Mouse (Mus musculus) layer of hippocampus, postnatal 25 days (tissue): ENCODE measurements around the gene Cux2. TPM values are rescaled to one million over a fixed set of nuclear protein-coding genes. Genes with fewer than 3 reads are reported as not detected.
A peak's percentile ranks its signal among the peaks of the same experiment; 100 is the strongest.

Source experiments
- DNase-seq, 2 experiments: peaks; one replicate each; pipeline ENCODE4 v3.0.0; 2022; ENCODE audit warnings: mixed read lengths in 2 of 2, low spot score in 1 of 2; ENCODE audit errors: extremely low spot score in 1 of 2
- total RNA-seq, 2 experiments: library from RNA; stranded (reverse); gene quantifications; 2 replicates each; pipeline ENCODE4 v1.2.3; 2021

Gene Cux2
- total RNA-seq, 2 experiments from 2014 or later = 32.9 to 36.7 TPM

DNA sequence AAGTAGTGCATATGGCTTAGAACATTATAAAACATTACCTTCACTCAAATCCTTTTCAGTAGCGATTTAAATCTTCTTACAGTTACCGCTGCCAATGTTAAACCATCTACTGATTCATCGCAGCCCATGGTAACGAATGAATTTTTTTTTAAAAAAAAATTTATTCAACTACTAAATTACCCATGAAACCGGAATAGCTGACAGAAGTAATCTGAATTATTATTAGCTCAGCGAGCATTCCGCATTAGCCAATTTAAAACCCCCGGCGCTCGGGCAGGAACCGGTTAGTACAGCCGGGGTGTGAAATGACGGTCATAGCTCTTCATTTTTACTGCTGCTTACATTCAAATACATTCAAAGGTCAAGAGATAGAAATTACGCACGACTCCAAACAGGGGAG is 80.9 kb downstream of the Cux2 start:
- DNase-seq = no peak

DNA sequence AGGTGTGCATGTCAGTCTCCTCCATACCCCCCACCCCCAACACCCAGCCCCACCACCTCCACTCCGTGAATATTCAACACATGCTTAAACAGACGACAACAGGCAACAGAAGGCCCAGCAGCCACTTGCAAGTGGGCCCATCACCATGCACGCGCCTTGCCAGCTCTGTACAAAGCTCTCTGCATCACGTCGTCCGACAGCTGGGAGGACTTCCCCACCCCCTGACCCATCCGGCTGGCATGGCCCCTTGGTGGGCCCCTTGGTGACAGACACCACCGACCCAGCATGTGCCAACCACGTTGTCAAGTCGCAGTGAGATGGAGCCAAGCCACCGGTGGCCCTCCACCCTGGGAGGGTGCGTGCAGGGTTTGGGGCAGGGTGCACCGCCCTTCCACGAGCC is 81.5 kb downstream of the Cux2 start:
- DNase-seq = no peak

DNA sequence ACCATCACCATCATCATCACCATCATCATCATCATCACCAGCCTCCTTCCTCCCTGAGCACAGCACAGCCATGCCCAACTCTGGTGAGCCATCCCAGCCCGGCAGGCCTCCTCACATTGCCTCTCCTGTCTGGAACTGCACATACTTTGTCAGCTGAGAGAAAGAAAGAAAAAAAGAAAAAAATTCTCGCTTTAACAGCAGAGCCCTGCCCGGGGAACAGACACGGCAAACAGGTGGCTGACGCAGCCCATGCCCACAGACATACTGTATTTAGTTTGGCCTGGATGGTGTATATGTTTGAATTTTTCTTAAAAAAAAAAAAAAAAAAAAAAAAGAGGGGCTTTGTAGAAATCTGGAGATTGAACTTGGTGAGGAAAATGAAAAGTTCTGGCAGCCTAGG is 82.4 kb downstream of the Cux2 start:
- DNase-seq = no peak

DNA sequence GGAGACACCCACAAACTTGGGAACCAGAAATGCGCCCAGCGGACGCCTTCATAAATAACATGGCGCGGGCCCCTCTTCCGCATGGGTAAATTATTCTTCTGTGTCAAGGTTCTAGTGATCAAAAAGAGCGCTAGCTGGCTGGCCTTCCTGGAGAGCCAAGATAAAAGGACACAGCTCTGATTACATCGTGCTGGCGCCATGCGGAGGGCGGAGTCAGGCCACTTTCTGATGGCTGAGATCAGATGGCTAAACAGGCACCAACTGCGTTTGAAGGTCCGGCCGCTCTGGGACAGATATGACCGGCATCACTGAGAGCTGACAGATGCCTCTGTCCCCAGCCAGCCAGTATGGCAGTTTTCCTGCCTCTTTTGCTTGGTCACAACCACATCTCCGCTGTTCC is 83.0 kb downstream of the Cux2 start:
- DNase-seq = no peak

DNA sequence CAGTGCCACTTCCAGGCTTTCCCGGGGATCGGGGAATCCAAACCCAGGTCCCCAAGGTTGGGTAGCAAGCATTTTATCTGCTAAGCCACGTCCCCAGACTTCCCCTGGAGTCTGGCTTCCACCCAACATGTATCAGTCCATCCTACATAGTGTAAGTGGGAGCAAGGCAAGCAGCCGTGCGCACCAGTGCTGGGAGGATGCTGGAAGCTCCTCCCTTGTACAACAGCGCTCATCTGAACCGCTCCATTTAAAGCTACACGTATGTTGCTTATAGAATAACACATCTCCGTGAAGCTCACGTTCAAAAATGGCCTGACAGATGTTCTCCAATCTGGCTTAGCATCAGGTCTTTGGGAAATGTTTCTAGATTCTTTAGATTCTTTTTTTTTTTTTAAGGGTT is 86.9 kb downstream of the Cux2 start:
- no peak for DNase-seq

DNA sequence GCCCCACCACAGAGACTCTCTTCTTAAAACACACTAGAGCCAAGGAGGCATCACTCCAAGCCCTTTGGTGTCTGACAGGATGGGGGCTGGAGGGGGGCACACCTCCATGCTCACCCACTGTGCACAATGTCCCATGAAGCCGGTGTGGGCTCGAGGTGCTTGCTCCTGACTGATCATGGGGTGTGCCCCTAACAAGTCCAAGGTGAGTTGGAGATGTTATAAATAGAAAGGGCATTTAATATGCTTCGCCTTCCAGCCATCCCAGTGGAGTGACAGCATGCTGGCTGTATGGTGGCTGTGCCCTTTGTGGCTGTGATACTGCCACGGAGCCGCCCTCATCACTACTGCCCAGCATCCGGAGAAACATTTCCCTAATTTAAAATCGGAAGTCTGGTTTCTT is 87.5 kb downstream of the Cux2 start:
- DNase-seq = no peak

DNA sequence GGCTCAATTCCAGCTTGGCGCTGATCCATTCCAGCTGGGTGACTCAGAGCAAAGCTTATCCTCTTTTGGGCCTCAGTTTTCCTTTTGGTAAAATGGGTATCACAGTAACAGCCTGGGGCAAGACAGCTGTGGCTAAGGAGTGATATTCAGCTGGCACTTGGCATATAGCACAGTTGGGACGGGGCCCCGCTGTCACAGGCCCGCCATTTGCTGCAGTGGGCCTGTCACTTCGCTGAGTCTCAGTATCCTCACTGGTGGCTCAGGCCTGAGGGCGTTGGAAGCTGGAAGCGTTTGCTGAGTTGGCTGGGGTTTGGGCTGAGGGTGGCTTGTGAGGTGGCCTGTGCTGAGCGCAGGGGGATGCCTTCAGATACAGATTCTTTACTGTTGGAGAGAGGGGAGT is 88.6 kb downstream of the Cux2 start:
- DNase-seq = no peak

DNA sequence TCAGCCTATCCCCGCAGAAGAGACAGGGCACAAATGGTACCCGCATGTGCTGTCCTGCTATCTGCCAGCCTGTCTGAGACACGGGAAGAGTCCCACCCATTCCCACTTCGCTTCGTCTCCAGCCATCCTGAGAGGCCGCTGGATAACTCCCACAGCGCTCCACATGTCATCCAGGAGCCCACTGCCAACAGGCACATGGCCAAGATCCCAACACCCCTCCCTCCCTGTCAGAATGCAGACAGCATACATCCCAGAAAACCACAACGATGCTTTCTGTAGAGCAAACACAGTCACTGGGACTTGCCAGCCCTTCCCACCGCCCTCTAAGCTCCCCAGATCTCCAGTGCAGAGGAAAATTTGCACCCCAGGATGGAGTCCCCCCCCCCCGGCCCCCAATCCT is 90.2 kb downstream of the Cux2 start:
- DNase-seq = no peak

DNA sequence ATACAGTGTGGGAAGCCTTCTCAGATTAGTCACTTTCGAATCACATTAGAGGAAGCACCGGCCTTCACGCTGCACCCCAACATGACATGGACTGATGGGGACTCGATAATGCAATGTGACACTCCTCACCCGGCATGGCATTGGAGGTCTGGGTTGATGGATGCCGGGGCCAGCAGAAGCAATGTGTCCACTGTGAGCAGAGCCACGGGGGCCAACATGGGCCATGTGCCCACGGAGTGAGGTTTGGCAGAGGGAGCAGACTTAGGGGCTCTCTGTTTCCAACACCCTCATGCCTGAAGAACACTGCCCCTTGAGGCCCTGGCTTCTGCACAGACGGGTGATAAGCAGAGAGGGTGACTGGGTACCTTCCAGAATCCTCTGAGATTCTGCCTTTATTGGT is 91.4 kb downstream of the Cux2 start:
- no peak for DNase-seq

DNA sequence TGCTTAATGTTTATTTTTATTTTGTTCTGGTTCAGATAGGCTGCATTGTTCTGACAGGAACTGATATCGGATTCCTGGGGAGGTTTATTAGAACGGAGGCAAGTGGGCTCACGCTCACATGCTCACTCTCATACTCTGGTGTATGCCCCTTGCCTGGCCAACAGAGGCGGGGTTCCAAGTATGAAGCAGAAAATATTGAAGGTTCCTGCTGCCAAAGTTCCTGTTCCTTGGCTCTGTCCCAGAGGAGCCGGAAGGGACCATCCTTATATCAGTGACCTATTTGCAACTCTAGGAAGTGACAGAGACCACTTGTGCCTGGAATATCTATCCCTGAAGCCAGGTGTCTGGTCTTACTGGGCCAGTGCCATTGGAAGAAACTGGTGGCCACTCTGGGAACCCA is 94.1 kb downstream of the Cux2 start:
- DNase-seq = no peak

DNA sequence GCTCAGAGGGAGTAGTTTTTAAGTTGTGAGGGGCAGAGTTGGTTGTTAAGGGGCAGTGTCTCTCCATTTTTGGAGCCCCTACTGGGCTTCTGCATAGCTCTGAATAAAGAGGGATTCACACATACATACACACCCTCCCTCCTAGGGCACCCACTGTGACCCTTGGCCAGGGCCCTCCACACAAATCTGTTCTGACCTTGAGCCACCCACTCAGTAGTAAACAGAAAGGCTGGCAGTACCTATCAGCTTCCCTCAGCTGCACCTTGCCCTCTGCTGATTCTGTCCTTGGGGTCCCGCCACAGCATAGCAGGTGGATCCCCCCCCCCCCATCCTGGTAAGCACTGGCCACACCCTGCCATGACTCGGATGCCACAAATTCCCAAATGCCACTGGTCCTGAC is 99.7 kb downstream of the Cux2 start:
- no peak for DNase-seq

DNA sequence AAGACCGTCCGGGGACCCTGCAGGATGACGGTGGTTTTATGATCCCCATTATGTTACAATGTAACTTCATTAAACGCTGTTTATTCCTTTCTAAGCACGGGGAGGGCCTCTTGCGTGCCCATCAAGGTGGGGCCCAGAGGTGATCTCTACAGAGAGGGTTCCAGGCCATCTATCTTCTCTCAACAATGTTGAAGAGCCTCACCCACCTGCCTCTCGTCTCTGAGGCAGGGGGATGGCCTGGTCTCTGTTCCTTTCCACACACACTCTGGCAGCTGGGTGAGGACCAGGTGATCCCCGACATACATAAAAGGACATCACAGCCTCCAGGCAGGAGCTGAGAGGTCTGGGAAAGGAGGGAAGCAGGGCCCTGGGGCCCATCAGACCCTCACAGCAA is 100.9 kb downstream of the Cux2 start:
- DNase-seq = no peak

DNA sequence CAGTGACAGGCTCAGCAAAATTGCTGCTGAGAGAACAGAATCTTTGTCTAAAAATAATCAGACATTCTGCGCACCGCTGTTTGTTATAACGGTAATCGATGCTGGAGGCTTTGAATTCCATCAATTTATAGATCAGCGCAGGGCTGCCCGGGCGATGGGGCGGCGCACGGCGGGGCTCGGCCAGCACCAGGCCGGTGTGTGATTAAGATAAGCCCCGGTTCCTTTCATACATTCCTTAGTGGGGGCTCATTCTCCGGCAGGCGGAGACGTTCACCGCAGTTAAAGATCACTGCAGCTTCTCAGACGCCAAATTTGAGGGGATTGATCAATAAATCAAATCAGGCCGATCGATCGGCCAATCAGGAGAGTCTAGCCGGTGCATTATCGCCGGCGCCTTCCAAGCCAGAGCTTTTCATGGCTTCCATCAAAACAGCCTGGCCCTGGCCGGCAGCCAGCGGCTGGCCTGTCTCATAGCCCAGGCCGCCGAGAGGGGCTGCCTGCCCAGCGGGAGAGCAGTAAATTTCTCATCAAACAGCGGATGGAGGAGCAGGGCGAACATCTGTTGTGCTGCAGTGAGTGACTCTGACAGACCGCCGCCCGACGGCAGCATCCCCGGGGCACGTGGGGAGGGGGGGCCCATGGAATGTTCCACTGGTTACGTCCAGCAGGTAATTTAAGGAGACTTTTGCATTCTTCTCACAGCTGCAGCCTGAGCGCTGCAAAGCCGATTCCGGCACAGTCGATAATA is 101.4 kb downstream of the Cux2 start:
- peak; percentile 31 to 40 for DNase-seq

DNA sequence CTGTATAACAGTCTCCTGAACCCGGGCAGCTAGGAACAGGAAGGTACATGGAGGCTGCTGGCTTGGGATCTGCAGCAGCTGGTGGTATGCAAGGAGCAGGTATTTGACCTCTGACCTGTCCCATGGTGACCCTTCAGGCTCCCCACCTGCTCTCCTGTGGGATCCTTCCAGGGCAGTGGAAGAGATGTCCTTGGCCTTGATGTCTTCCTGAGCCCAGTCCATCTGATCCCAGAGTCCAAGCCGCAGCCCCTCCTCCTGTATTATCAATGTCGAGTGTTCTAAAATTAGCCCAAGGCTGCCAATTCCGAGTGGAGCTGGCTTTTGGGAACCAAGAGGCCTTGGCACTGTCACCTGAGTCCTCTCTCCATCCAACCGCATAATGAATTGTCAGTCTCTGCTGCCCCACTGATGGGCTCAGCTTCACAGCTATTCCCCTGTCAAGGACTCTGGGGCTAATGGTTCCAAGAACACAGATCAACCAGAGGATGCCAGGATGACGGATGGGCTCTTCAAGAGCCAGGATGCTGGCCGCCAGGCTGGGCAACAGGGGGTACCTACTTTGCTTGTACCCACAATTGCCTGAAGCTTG is 103.2 kb downstream of the Cux2 start:
- no peak for DNase-seq

DNA sequence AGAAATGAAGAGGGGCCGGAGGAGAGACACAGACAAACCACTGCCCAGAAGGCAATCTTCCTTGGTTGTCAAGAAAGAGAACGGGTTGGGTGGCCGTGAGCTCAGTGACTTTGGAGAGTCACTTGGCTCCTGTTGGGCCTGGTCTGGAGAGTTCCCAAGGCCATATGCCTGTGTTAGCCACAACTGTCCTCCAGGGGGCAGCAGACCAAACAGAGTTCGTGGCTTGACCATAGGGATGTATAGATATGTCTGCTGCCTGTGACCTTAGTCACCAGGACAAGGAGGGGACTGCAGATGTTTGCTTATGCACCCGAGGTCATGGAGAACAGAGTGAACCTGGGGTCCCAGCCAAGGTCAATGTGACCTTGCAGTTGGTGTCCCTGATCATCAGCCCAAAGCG is 104.1 kb downstream of the Cux2 start:
- peak in 1 of 2 experiments; percentile 53 for DNase-seq

DNA sequence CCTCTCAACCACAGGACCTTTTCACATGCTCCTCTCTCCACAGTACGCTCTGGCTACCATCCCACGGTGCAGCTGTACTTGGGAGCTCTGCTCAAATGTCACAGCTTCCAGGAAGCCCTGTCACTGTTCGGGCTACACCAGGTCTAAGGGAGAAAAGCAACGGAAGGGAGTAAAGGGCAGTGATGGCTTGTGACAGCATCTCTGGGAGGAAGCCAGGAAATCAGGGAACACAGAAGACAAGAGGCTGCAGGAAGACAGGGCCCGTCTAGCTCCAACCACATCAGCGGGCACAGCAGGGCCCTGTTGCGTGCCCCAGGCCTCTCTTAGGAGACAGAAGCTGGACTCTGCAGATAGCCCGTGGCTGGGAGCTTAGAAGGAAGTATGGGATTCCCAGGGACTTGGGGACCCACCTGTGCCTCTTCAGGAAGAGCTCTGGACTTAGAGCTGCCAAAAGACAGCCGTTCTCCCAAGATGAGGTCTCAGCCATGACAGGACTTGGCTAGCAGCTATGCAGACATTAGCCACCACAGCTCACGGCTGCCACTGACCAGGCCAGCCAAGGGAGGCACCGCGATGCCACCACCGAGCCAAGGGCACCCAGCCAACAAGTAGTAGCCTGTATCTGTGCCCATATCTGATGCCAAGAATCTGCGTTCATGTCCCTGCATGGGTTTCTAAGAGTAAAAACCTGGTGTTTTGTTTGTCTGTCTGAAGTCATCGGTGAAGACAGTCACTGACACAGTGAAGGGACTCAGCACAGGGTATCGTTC is 105.7 kb downstream of the Cux2 start:
- DNase-seq = no peak

DNA sequence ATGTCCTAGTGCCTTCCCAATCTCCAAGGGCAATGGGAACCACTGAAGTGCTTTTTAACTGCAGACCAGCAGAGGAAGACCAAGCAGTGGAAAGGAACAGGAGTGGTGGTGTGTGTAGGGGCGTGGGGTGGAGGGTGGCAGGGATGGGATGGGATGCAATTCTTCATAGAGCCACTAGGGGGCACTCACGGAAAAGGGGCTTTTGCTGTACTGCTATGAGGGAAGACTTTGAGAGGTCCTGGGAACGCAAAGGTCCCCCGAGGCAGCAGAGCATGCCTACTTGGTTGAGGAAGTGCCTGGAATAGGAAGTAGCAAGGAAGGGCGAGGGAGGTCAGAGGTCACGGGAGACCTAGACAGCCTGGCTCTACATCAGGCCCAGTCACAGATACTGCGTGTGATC is 106.4 kb downstream of the Cux2 start:
- DNase-seq = no peak

DNA sequence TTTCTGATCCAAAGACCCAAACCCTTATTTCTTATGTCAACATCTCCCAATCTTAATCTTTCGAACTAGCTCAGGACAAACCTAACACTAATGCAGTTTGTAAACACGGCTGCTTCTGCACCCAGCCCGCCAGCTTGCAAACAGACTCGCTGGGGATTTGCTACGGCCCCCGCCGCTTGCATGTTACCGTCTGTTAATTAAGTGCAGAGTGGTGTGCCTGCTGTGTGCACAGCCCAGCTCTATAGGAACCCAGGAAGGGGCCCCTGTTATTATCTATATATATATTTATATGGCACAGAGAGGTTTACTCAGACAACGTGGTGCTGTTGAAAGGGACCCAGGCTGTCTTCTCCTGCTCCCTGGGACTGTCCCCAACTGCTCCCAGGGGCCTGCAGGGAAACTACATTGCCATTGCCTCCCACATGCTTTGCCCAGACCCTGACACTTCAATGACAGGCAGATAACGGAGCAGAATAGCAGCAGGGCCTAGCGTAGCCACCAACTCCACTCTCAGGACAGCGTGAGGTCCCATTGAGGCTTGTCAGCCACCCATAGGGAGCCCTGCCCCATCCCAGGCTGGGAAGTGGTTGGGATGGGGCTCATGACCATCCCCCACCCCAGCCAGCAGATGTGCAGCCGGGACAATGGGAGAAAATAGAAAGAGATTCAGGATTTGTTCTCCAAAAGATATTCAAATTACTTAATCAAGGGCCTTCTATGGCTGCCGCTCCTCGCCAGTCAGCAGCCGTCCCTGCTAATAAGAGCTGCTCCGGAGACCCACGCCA is 111.6 kb downstream of the Cux2 start:
- no peak for DNase-seq

DNA sequence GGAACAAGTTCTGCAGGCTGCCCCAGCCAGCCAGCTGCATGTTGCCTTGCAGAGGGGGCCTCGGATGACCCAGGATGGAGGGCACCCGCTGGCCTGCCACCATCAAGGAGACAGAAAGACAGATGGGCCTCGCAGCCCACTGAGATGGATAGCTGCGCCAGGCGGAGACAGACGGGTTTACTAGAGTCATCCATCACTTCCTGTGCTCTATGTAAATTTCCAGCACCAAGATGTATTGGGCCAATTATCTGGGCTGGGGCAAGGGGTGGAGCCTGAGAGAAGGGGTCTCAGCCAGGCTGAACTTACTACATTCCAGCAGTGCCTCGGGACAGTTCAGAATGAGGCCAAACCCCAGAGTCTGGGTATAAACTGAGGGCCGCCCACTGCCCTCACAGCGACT is 119.6 kb downstream of the Cux2 start:
- no peak for DNase-seq

DNA sequence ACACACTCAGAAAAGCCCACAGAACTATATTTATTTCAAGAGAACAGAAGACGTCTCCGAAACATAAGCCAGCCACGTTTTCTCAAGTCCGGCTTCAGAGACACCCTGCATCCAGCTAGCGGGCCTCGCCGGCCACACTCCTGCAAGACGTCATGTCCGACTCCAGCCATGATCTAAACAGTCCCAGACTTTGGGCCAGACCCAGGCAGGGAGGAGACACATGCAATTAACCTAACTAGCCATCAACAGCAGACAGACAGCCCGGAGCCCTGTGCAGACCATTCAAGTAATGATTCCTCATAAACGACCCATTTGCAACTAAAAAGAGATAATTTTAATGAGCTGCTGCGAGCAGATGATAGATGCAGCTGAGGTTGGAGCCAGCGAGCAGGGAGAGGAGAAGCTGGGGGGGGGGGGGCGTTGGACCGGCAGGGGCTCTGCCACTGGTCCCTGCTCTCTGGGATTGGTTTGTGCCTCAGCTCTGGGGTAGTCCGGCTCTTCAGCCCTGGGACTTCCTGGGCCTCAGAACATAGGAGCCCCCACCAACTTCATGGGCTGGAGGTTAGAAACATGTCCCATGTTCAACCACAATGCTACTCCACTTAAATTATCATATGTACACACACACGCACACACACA is 121.4 kb downstream of the Cux2 start:
- no peak for DNase-seq

DNA sequence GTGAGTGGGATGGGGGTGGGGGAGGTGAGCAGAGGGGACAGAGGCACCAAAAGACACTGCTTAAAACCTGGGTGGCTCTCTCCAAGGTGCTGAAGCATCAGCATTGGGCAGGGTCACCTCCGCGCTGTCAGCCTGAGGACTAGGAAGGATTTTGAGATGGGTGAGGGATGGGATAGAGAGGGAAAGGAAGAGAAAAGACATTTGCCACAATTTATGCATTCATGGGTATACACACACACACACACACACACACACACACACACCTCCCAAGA is 123.4 kb downstream of the Cux2 start:
- no peak for DNase-seq
